Mouse (Mus musculus) embryo, embryonic 10.5 days (tissue): ENCODE results near the gene Slco1c1.

Experiments used
- DNase-seq: peaks from one replicate; pipeline ENCODE4 v3.0.0-alpha.2; 2015; ENCODE audit warnings: low spot score

The Slco1c1 gene

GRCm38 (mm10) chr6:141523747-141524640, at the start of gene Slco1c1:
Gene Slco1c1 (plus strand): TSS chr6:141524368.
- no peak for DNase-seq

GRCm38 (mm10) chr6:141474696-141475095, 49.5 kb upstream of the Slco1c1 start:
- DNase-seq, result no peak

GRCm38 (mm10) chr6:141485302-141486021, 38.7 kb upstream of the Slco1c1 start:
- no peak for DNase-seq

- peak; percentile 70 for DNase-seq
These were observed 36.9 kb upstream of the Slco1c1 start for GRCm38 (mm10) chr6:141487266-141487665.

- DNase-seq, result peak; percentile 90
These were observed 35.5 kb upstream of the Slco1c1 start for GRCm38 (mm10) chr6:141488619-141489018.

- DNase-seq, result no peak
These were observed 29.3 kb upstream of the Slco1c1 start for GRCm38 (mm10) chr6:141494909-141495308.

- DNase-seq, result peak; percentile 76
These were observed 28.3 kb upstream of the Slco1c1 start for GRCm38 (mm10) chr6:141495634-141496418.

GRCm38 (mm10) chr6:141499511-141499910, 24.7 kb upstream of the Slco1c1 start:
- no peak for DNase-seq

GRCm38 (mm10) chr6:141501171-141501570, 23.0 kb upstream of the Slco1c1 start:
- DNase-seq, result no peak

- DNase-seq, result no peak
These were observed 1.6 kb upstream of the Slco1c1 start for GRCm38 (mm10) chr6:141522541-141522940.

- DNase-seq, result no peak
These were observed 1.6 kb downstream of the Slco1c1 start for GRCm38 (mm10) chr6:141525787-141526186.

- DNase-seq, result no peak
These were observed 6.7 kb downstream of the Slco1c1 start for GRCm38 (mm10) chr6:141530865-141531264.

GRCm38 (mm10) chr6:141537298-141537697, 13.1 kb downstream of the Slco1c1 start:
- peak; percentile 26 for DNase-seq

- DNase-seq, result no peak
These were observed 17.0 kb downstream of the Slco1c1 start for GRCm38 (mm10) chr6:141541136-141541535.

- DNase-seq, result no peak
These were observed 19.2 kb downstream of the Slco1c1 start for GRCm38 (mm10) chr6:141543344-141543743.

GRCm38 (mm10) chr6:141558118-141558517, 34.0 kb downstream of the Slco1c1 start:
- DNase-seq, result no peak

- DNase-seq, result no peak
These were observed 43.2 kb downstream of the Slco1c1 start for GRCm38 (mm10) chr6:141567366-141567765.

GRCm38 (mm10) chr6:141567852-141568558, 43.8 kb downstream of the Slco1c1 start:
- no peak for DNase-seq

GRCm38 (mm10) chr6:141568559-141568946, 44.4 kb downstream of the Slco1c1 start:
- DNase-seq, result peak; percentile 13

GRCm38 (mm10) chr6:141576646-141577200, 52.6 kb downstream of the Slco1c1 start:
- peak; percentile 29 for DNase-seq

GRCm38 (mm10) chr6:141584791-141585403, 60.7 kb downstream of the Slco1c1 start:
- DNase-seq, result peak; percentile 11
